Comparison of ENCODE assay signal across 8 mouse cellular contexts in the genomic region with DNA sequence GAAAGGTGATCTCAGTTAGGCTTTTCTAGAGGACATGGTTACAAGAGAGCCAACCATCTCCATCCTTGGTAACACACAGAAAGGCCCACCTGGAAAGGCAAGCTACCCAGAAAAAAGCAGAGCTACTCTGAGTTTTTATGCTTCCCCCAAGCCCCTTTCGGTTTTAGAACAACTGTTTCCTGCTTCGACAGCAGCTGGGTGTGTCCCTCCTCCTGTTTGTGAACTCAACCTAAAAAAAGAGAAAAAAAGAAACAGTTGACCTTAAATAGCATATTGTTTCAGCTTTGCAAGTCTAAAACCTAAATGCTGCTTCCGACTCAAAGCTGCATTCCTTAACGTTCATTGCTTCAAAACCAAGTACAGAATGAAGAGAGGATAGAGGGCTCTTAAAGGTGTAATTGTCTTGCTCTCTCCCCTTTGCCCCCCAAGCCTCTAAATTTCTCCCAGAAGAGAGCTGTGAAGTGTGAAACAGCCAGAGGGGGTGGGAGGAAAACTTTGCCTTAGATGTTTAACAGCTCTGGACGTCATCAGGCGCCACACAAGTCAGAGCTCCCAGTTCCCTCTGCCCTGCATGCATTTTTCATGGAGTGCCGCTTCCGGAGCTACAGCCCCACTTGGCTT. TPM values are rescaled to one million over a fixed set of nuclear protein-coding genes. Genes with fewer than 3 reads are reported as not detected.
DNase-seq lines count a peak whose midpoint lies in the region; ATAC-seq lines count a peak whose summit lies in the region.

No protein-coding gene starts in this region.

- H3K27ac ChIP-seq in hindbrain, embryonic 15.5 days (replicated peaks), result 0 out of 2 replicates have a peak overlapping the region, but pooled peaks have one; percentile 34
- no peak overlapping the region for H3K27ac ChIP-seq in hindbrain, embryonic 10.5 days
- H3K27ac ChIP-seq in kidney, embryonic 15.5 days, result peak overlapping the region; percentile 91

- H3K27me3 ChIP-seq in hindbrain, embryonic 15.5 days, result no peaks in the 10 kb centered on the region
- no peaks in the 10 kb centered on the region for H3K27me3 ChIP-seq in hindbrain, embryonic 10.5 days (ENCODE audit: insufficient read depth, poor library complexity, severe bottlenecking)
- no peaks in the 10 kb centered on the region for H3K27me3 ChIP-seq in kidney, embryonic 15.5 days

- H3K4me1 ChIP-seq in hindbrain, embryonic 15.5 days (replicated peaks), result 0 out of 2 replicates have a peak, but pooled peaks cover 5% of the 10 kb centered on the region
- peaks cover 12% of the 10 kb centered on the region; the same call in 1 of the 2 replicates for H3K4me1 ChIP-seq in hindbrain, embryonic 10.5 days (replicated peaks)
- H3K4me1 ChIP-seq in kidney, embryonic 15.5 days, result peaks cover 37% of the 10 kb centered on the region

- 49% methylated on average over 8 of the region's 8 CpGs for WGBS in hindbrain, embryonic 15.5 days
- WGBS in hindbrain, embryonic 10.5 days, result 55% methylated on average over 8 of the region's 8 CpGs
- WGBS in kidney, embryonic 15.5 days, result 2% methylated on average over 8 of the region's 8 CpGs

- H3K9ac ChIP-seq in hindbrain, embryonic 15.5 days, result no peak overlapping the region
- peak overlapping the region; percentile 24; the same call in 1 of the 2 replicates for H3K9ac ChIP-seq in kidney, embryonic 15.5 days

- peak overlapping the region; percentile 13; the same call in 1 of the 2 replicates for H3K4me2 ChIP-seq in hindbrain, embryonic 15.5 days
- peak overlapping the region; percentile 49 for H3K4me2 ChIP-seq in kidney, embryonic 15.5 days

- no peaks in the 10 kb centered on the region for H3K9me3 ChIP-seq in hindbrain, embryonic 15.5 days
- H3K9me3 ChIP-seq in hindbrain, embryonic 10.5 days, result no peaks in the 10 kb centered on the region
- H3K9me3 ChIP-seq in kidney, embryonic 15.5 days (replicated peaks), result no peaks in the 10 kb centered on the region

- no peak for DNase-seq in hindbrain, embryonic 10.5 days (ENCODE audit: low spot score)
- DNase-seq in forelimb bud, embryonic 11.5 days (ENCODE audit: low read depth, low spot score), result peak; percentile 39
- DNase-seq in lung, postnatal 14 days, result peak; percentile 19
- DNase-seq in thymus, postnatal 25 days, result peak; percentile 65
- DNase-seq in right cerebral cortex, adult 18-20 months, result no peak
- DNase-seq in layer of hippocampus, postnatal 25 days (ENCODE audit: extremely low spot score in 1 of 2, low spot score in 1 of 2), result no peak

- H3K4me3 ChIP-seq in hindbrain, embryonic 15.5 days, result no peak overlapping the region
- no peak overlapping the region for H3K4me3 ChIP-seq in hindbrain, embryonic 10.5 days
- H3K4me3 ChIP-seq in kidney, embryonic 15.5 days (replicated peaks), result peak overlapping the region; percentile 10; the same call in 1 of the 2 replicates

- no peaks in the 10 kb centered on the region for H3K36me3 ChIP-seq in hindbrain, embryonic 15.5 days
- H3K36me3 ChIP-seq in hindbrain, embryonic 10.5 days, result no peaks in the 10 kb centered on the region
- H3K36me3 ChIP-seq in kidney, embryonic 15.5 days, result no peaks in the 10 kb centered on the region

- ATAC-seq in hindbrain, embryonic 15.5 days (ENCODE audit: low FRiP score, low read depth), result no peak
- peak; percentile 66; the same call in 1 of the 2 replicates for ATAC-seq in kidney, embryonic 15.5 days (replicated peaks; ENCODE audit: low FRiP score)

RNA-seq across cellular contexts. Expression of a gene that starts 11.2 kb away (rescaled TPM):
- polyA plus RNA-seq in hindbrain, embryonic 15.5 days (2015; fragmentation: Nextera tagmentation; extraction: Ambion mirVana), result 44.0 and 48.9 TPM in 2 replicates
- 50.7 and 79.2 TPM in 2 replicates for polyA plus RNA-seq in hindbrain, embryonic 10.5 days (2016; fragmentation: Nextera tagmentation; extraction: Ambion mirVana)
- 74.4 and 76.7 TPM in 2 replicates for polyA plus RNA-seq in kidney, embryonic 15.5 days (2015; fragmentation: Nextera tagmentation; extraction: Ambion mirVana)
- 10 to 100 TPM; 28.8 to 33.8 TPM for total RNA-seq in layer of hippocampus, postnatal 25 days (2021)

RNA-seq across cellular contexts. Expression of a gene that starts 26.6 kb away (rescaled TPM):
- polyA plus RNA-seq in hindbrain, embryonic 15.5 days (2015; fragmentation: Nextera tagmentation; extraction: Ambion mirVana), result 2.7 and 3.9 TPM in 2 replicates
- 4.0 and 6.3 TPM in 2 replicates for polyA plus RNA-seq in hindbrain, embryonic 10.5 days (2016; fragmentation: Nextera tagmentation; extraction: Ambion mirVana)
- 3.7 and 5.5 TPM in 2 replicates for polyA plus RNA-seq in kidney, embryonic 15.5 days (2015; fragmentation: Nextera tagmentation; extraction: Ambion mirVana)
- 1 to 10 TPM; 1.6 to 2.6 TPM for total RNA-seq in layer of hippocampus, postnatal 25 days (2021)

RNA-seq across cellular contexts. Expression of a gene that starts 40.3 kb away (rescaled TPM):
- polyA plus RNA-seq in hindbrain, embryonic 15.5 days (2015; fragmentation: Nextera tagmentation; extraction: Ambion mirVana), result 8.1 and 9.9 TPM in 2 replicates
- polyA plus RNA-seq in hindbrain, embryonic 10.5 days (2016; fragmentation: Nextera tagmentation; extraction: Ambion mirVana), result 38.4 and 59.5 TPM in 2 replicates
- polyA plus RNA-seq in kidney, embryonic 15.5 days (2015; fragmentation: Nextera tagmentation; extraction: Ambion mirVana), result 52.3 TPM in 2 replicates
- under 1 TPM; 0.38 to 0.69 TPM for total RNA-seq in layer of hippocampus, postnatal 25 days (2021)

Comparison
In these comparisons a context has a peak if more than half of its experiments do, and no peak if none do; other contexts are left out.
1. DNase-seq: peak in forelimb bud, embryonic 11.5 days (single experiment), lung, postnatal 14 days (single experiment) and thymus, postnatal 25 days (single experiment); none in hindbrain, embryonic 10.5 days (single experiment), right cerebral cortex, adult 18-20 months (single experiment) and layer of hippocampus, postnatal 25 days (0 of 2).